Mouse (Mus musculus) cerebellum, postnatal 36 days (tissue): Measurements from ENCODE around the gene Akt1s1.

Experiments
- DNase-seq, 2 experiments: peaks; one replicate each; pipeline ENCODE4 v3.0.0; 2021 to 2022; ENCODE audit warnings: mixed read lengths in 2 of 2

Akt1s1 gene

DNA sequence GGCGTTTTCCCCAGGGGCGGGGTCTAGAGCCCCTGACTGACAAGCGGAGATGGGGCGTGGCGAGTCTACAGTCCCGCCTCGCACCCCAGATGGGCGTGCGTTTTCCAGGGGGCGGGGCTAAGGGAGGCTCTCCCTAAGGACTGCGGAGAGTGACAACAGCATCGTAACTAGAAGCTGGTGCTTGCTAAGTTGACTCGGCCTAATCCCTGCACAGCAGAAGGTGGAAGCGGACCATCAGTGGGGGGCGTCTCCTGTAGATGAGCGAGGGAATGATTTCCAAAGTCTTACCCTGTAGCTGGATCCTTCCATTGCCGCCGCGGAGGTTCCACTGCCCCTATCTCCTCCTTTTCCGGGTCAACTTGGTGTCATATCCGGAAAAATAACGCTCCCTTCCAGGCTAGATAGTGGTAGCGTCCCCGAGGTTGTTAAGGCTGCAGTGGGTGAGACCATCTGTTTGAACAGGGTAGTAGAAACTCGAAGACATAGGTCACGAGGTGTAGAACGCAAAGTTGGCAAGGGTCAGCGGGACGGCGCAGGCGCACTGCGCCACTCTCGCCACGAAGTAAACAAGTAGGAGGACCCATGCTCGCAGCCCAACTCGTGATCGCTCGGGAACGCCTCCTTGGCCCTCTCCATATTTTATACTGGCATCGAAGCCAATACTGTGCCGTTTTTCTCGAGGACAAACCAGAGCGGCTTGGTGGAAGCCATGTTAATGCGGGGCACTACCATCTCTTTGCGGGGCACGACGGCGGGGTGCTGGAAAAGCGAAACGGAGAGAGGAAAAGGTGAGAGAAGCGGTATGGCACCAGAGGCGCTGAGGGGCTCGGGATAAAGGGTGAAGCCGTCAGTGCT, at the start of gene Akt1s1, which contains the start of gene Tbc1d17:
Akt1s1 (plus strand) TSS at position 431 of the 855 bp plus-strand sequence.
Tbc1d17 (minus strand) TSS at position 519 of the 855 bp plus-strand sequence.
- peak; percentile 100 for DNase-seq

DNA sequence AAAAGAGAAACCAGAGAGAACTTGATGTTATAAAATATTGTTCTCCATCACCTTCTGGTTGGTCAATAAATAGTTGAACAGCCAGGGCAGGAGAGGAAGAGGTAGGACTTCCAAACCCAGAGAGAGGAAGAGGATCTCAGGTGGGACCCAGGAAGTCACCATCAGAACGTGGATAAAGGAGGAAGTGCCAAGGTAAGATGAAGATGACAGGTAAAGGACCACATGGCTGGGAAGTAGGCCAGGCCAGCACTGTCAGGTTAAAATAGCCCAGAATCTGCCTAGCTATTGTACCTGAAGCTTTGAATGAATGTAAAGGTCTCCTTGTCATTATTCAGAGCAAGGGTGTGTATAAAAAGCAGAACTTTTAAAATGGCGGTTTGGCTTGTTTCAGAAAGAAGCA, 39.9 kb upstream of the Akt1s1 start:
- no peak for DNase-seq

DNA sequence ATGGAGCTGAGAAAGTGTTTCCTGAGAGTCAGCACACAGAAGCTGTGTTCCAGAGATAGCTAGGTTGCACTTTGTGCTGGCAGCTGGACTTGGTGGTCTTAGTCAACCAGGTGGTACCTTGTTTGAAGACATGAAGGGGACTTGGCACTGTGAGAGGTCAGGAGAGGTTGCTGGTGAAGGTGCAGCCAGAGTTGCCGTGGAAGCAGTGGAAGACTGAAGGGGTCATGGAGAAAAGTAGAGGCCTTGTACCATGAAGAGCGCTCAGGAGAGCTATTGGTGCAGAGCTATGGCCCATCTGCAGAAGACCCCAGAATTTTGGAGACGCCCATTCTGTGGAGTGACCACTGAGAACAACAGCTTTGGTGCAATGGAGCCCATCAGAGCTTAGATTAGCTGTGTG, 39.3 kb upstream of the Akt1s1 start:
- no peak for DNase-seq

DNA sequence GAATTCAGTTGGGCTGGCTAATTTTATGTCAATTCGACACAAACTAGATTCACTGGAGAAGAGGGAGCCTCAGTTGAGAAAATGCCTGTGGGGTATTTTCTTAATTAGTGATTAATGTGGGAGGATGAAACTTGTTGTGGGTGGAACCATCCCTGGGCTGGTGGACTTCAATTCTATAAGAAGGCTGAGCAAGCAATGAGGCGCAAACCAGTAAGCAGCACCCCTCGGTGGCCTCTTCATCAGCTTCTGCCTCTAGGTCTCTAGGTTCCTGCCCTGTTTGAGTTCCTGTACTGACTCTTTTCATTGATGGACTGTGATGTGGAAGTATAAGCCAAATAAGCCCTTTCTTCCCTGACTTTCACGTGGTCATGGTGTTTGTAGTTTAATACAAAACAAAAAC, 38.4 kb upstream of the Akt1s1 start:
- DNase-seq, result no peak

GRCm38 (mm10) chr7:44810819-44811557, 37.8 kb upstream of the Akt1s1 start:
- DNase-seq, result no peak

- DNase-seq, result no peak
Measured at GRCm38 (mm10) chr7:44812651-44813325, 36.0 kb upstream of the Akt1s1 start.

GRCm38 (mm10) chr7:44813985-44814384, 34.8 kb upstream of the Akt1s1 start:
- no peak for DNase-seq

DNA sequence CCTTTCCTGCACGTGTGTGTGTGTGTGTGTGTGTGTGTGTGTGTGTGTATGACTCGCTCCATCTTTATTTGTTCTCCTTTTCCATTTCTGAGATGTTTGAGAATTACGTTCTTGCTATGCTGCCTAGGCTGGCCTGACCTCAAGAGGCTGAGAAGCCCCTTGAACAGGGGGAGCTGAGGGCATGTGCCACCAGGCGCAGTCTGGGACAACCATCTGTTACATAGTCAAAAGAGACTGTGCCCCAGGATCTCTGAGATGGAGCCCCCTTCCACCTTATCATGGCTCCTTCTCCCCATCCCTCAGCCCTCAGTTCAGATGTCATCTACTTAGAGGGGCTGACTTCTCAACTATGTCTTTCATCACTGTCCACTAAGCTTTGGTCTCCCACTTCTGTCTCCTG, 34.4 kb upstream of the Akt1s1 start:
- DNase-seq, result no peak

GRCm38 (mm10) chr7:44814952-44815553, 33.7 kb upstream of the Akt1s1 start:
- no peak for DNase-seq

DNA sequence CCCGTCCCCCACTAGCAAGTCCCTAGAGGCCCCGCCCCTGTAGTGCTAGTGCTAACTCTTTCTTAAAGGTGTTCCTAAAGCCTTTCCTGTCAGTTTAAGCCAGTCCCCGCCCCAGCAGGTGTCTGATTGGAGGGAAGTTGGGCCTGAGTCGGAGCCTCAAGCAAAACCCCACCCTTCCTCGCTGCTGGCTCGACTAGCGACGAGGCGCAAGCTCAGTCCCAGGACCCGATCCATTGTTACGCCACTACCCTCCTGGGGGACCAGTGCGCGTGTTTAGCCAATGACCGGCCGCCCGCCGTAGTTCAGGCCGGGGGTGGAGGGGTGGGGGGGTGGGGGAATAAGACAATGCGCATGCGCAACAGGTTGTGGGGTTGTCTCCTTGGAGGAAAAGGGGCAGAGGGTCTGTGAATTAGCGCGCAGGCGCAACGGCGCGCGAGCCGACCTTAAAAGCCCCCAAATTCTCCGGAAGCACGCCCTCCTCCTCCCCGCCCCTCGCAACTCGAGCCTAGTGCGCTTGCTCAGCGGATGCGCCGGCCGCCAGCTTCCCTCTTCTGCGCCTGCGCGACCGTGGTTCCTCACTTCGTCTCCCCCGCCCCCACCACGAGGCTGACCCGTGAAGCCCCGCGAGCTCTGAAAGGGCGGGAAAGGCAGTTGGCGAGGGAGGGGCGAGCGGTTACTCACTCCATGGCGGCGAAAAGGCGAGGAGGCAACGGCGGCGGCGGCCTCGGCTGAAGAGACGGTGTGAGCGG, 32.9 kb upstream of the Akt1s1 start, which contains the start of the genes Nup62 and Il4i1:
Nup62 (plus strand) TSS at position 368 of the 749 bp plus-strand sequence.
Il4i1 (plus strand) TSS at position 667 of the 749 bp plus-strand sequence.
- peak; percentile 98 for DNase-seq

- peak in 1 of 2 experiments; percentile 43 for DNase-seq
Measured at GRCm38 (mm10) chr7:44816470-44817021, 32.2 kb upstream of the Akt1s1 start, which contains the start of gene Atf5. TSS of gene Atf5 (minus strand) at chr7:44816658.

DNA sequence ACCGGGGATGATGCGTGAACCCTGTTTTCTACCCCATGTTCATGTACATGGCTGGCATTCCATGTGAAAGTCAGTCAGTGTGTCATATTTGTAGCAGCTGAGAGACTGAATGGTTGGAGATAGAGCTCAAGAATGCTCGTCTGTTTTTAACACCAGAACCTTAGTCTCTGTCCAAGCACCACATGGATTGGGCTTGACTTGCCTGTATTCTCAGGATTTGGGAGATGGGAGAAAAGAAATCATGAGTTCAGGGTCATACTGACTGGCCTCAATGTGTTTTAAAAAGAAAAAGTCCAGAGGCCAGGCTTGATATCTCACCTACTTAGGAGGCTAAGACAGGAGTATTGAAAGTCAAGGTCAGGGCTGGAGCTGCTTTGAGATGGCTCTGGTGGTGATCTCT, 31.4 kb upstream of the Akt1s1 start:
- no peak for DNase-seq

DNA sequence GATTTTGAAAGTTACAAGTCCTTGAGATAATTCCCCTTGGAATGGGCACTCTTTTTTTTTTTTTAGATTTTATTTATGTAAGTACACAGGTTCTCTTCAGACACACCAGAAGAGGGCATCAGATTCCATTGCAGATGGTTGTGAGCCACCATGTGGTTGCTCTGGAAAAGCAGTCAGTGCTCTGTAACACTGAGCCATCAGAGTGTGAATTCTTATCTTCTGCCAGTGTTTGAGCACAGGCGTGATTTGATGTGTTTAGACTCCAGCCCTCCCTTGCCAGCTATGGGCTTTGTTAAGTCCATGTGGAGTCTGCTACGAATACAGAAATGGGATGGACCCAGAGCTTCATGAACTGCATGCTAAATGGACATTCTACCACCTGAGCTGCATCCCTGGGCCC, 30.6 kb upstream of the Akt1s1 start:
- DNase-seq, result no peak

DNA sequence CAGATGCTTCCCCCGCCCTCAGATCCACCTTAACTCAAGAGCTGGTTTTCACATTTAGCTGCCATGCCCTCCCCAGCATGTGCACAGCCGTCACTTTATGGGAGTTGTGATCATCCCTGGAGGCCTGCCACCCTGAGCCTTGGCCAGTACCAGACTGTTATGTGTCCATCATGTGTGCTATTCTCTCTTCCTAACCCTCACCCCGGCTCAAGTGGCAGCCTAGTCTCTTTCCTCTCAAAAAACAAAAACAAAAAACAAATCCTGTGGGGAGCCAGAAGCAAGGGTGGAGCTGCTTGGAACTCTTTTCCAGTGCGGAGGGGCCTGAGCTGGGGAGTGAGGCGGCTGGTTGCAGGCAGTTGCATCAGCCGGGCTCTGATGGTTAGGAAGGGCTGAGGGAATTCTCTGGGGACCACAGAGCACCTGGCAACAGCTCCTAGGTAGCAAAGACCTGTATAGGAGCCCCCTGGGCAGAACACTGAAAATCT, 30.0 kb upstream of the Akt1s1 start:
- DNase-seq, result peak; percentile 51 to 54

- DNase-seq, result no peak
Measured at GRCm38 (mm10) chr7:44819391-44819790, 29.4 kb upstream of the Akt1s1 start.

DNA sequence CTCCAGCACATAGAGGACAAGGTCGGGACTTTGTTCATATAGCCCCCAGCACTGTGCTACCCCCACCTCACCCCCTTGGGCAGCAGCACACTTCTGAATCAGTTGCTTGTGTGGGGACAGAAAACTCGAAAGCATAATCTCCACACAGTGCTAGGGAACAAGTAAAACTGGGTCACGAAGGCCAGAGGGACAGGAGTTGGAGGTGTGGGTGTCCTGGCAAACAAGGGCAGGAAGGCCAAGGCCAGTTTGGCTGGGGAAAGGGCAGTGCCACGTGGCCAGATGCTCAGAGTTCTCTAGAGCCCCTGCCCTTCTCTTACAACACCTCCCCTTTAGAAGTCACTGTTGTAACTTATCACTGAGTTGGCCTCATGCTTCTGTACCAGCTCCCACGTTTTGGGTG, 28.9 kb upstream of the Akt1s1 start:
- no peak for DNase-seq

DNA sequence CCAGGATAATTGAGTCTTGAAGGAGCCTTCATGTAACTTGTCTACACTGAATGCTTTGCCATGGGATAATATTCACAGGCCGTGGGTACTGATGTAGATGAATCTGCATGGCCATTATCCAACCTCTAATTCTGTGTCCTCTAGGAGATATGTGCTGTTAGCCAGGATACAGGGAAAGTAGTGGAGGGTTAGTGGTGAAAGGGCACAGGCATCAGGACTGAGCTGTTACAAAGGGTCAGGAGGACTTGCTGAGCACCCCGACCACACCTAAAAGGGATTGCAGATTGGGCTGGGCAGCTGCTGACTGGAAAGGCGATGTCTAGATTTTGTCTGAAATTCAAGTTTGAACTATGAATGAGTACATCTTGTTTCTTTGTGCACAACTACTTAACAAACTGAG, 28.3 kb upstream of the Akt1s1 start:
- no peak for DNase-seq

- no peak for DNase-seq
Measured at GRCm38 (mm10) chr7:44821666-44822448, 26.9 kb upstream of the Akt1s1 start.

DNA sequence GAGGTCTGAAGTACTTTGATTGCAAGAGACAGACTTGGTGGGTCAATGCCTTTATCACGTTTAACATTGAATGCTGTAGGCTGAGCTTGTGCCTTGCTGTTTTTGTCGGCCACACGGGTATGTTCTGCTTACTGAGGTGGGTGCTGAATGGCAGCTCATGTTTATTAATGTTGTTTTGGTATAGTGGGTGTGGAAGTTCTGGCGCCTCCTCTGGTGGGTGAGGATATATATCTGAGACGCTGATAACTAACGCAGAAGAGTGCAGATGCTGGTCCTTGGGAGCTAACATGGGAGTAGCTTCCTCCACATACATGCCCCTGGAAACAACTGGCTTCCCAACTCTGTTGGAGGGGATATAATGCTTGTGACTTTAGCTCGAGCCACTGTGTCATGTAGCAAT, 25.4 kb upstream of the Akt1s1 start:
- no peak for DNase-seq

DNA sequence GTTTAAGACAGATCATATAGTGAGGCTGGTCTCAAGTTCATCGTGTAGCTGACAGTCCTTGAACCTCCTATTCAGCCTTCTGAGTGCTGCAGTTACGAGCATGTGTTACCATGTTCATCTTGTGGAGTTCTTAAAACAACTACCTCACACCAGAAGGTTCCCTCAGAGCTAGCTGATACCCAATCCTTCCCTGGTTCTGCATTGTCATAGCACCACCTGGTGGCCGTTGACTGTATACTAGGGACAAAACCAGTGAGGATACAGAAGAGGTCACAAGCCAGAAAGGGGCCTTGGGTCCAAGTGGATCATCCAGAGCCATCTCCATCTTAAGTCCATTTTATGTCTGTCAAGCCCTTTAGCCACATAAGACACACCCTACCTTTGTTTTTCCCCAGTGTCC, 23.9 kb upstream of the Akt1s1 start:
- DNase-seq, result peak; percentile 86 to 87

GRCm38 (mm10) chr7:44826771-44827170, 22.0 kb upstream of the Akt1s1 start:
- DNase-seq, result no peak
